Mouse (Mus musculus) ES-E14 (cell line): ENCODE measurements at regions not wholly inside any gene's neighbourhood (a gene's known extent, or its start where the extent isn't known, plus 50 kb on each side); places are given as distances from the start of the nearest gene placed in this dataset.

Experiments
- DNase-seq: peaks from one replicate; pipeline ENCODE4 v3.0.0-alpha.2; 2013; ENCODE audit warnings: low read depth, low spot score
- H3K27ac ChIP-seq: 2 replicates; pipeline ENCODE4 v1.5.1; 2012; ENCODE audit warnings: low read depth, mild to moderate bottlenecking, low read length, moderate library complexity, mixed read lengths; ENCODE audit not compliant: poor library complexity, insufficient read depth, severe bottlenecking
- H3K36me3 ChIP-seq: 2 replicates; pipeline ENCODE4 v1.6.1; 2012; ENCODE audit warnings: mild to moderate bottlenecking, low read length, moderate library complexity, mixed read lengths; ENCODE audit not compliant: control insufficient read depth, poor library complexity, insufficient read depth, severe bottlenecking
- H3K4me1 ChIP-seq, 2 experiments: fragments of 150-350 bp in 1 of 2; sonication (generic) in 1 of 2; 2 replicates each; pipeline ENCODE4 v1.6.1; 2012; ENCODE audit warnings: low read length in 2 of 2, mild to moderate bottlenecking in 1 of 2, mixed read lengths in 1 of 2; ENCODE audit not compliant: control insufficient read depth in 2 of 2, insufficient read depth in 2 of 2, poor library complexity in 1 of 2
- H3K4me3 ChIP-seq, 2 experiments: fragments of 150-350 bp in 1 of 2; sonication (generic) in 1 of 2; 2 replicates each; pipeline ENCODE4 v1.5.1; 2012; ENCODE audit warnings: low read length in 2 of 2, low read depth in 1 of 2, mild to moderate bottlenecking in 1 of 2, mixed read lengths in 1 of 2; ENCODE audit not compliant: insufficient read depth in 1 of 2, poor library complexity in 1 of 2, severe bottlenecking in 1 of 2
- H3K9ac ChIP-seq: 2 replicates; pipeline ENCODE4 v1.6.1; 2012; ENCODE audit warnings: low read depth, mild to moderate bottlenecking, low read length, mixed read lengths; ENCODE audit not compliant: poor library complexity, insufficient read depth, severe bottlenecking
- H3K9me3 ChIP-seq: fragments of 150-350 bp; sonication (generic); 2 replicates; pipeline ENCODE4 v1.6.1; 2012; ENCODE audit warnings: low read depth, mild to moderate bottlenecking, low read length; ENCODE audit not compliant: control insufficient read depth, insufficient read depth
- CHD2 ChIP-seq: IDR thresholded peaks from 2 replicates; pipeline ENCODE4 v1.6.1; 2014; ENCODE audit warnings: mild to moderate bottlenecking, low read depth, low read length, inconsistent platforms
- HCFC1 ChIP-seq: IDR thresholded peaks from 2 replicates; pipeline ENCODE4 v1.6.1; 2012; ENCODE audit warnings: low read length, inconsistent platforms, borderline replicate concordance; ENCODE audit not compliant: insufficient read depth
- MAFK ChIP-seq: IDR thresholded peaks from 2 replicates; pipeline ENCODE4 v1.6.1; 2014; ENCODE audit warnings: mild to moderate bottlenecking, low read depth, low read length, inconsistent platforms; ENCODE audit not compliant: insufficient read depth
- ZC3H11A ChIP-seq: IDR thresholded peaks from 2 replicates; pipeline ENCODE4 v1.6.1; 2012; ENCODE audit warnings: low read depth, mild to moderate bottlenecking, inconsistent platforms, low read length, borderline replicate concordance
- ZNF384 ChIP-seq: IDR thresholded peaks from 2 replicates; pipeline ENCODE4 v1.6.1; 2012; ENCODE audit warnings: low read depth, low read length, inconsistent platforms
- in situ Hi-C, 2 experiments: fragments of 600-800 bp; cut with MboI; formaldehyde crosslinking; loops; one replicate each; pipeline ENCODE4 v1.15.1; 2025; ENCODE audit warnings: low sequenced_read_pairs in 2 of 2, inconsistent platforms in 1 of 2; ENCODE audit not compliant: unreplicated experiment in 2 of 2

DNA sequence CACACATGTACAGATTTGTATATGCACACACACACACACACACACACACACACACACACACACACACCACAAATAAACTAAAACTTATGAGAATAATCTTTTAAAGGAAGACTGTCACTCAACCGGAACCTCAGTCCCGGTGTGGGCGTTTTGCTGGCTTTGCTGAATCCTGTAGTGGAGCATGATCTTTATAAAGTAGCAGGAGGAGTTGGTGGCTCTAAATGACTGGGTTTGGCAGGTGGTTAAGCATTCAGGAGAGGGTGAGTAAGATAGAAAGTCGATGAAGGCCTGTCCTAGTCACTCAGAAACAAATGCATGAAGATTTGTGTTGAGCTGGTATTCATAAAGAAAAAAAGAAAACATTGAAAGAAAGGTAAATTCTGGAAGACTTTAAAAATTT lies 240.4 kb upstream of the Nmur2 start:
- Histone ChIP-seq H3K36me3 (no peaks in the 10 kb centered on the region), H3K4me1 (no peaks in the 10 kb centered on the region), H3K9me3 (no peaks in the 10 kb centered on the region), H3K9ac (no peak overlapping the region), H3K27ac (no peak overlapping the region), H3K4me3 (no peak overlapping the region)
- DNase-seq = no peak
- in situ Hi-C loops = no loop called here
- no peak for TF ChIP-seq MAFK
- no peak for TF ChIP-seq ZNF384
- no peak for TF ChIP-seq HCFC1
- TF ChIP-seq CHD2 = no peak

DNA sequence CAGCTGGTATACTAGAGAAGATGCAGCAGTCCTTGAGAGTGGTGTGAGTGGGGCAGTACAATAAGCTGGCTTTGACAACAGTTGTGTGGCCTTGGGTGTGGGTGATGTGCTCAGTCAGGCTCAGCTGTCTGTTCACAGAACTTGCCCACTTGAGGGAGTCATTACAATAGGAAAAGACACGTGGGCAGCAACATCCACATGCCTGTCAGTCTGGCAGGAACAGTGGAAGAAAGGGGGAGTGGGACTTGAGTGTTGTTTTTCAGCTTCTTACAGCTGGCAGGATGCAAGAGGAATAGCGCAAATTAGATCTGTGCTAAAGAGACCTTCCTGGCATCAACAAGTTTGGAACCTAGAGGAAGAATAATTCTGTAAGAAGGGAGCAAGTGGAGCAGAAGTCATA lies 239.4 kb upstream of the Nmur2 start:
- DNase-seq = no peak
- no peak overlapping the region for H3K27ac ChIP-seq
- H3K9me3 ChIP-seq = no peaks in the 10 kb centered on the region
- in situ Hi-C loops = no loop called here
- H3K4me1 ChIP-seq = no peaks in the 10 kb centered on the region
- no peak overlapping the region for H3K4me3 ChIP-seq
- no peak for TF ChIP-seq HCFC1
- no peak for TF ChIP-seq ZNF384
- TF ChIP-seq MAFK = no peak
- no peak for TF ChIP-seq CHD2
- TF ChIP-seq ZC3H11A = no peak
- H3K9ac ChIP-seq = no peak overlapping the region
- H3K36me3 ChIP-seq = no peaks in the 10 kb centered on the region

DNA sequence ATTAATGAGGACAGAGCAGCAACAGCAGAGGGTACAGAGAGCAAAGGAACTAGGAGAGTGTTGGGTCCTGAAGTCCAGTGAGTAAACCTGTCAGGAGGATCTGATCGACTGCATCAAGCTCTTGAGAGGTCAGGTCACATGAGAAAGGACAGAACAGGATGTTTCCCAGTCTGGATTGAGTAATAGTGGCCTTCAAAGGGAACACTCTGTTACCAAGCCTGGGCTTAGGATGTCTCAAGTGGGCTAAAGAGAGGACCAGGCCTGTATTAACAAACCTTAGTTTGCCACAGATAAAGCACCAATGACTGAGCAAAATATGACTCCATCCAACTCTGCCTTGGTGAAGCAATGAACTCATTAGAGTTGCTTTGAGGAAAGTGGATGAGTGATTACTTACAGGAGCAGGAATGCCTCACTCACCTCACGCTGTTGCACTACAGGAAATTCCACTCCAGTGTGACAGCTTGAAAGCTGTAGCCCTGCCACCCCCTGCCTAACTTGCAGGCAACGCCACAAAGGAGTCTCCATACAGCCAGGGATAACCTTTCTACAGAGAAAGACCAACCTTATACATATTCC lies 229.2 kb upstream of the Nmur2 start:
- no peak overlapping the region for H3K9ac ChIP-seq

DNA sequence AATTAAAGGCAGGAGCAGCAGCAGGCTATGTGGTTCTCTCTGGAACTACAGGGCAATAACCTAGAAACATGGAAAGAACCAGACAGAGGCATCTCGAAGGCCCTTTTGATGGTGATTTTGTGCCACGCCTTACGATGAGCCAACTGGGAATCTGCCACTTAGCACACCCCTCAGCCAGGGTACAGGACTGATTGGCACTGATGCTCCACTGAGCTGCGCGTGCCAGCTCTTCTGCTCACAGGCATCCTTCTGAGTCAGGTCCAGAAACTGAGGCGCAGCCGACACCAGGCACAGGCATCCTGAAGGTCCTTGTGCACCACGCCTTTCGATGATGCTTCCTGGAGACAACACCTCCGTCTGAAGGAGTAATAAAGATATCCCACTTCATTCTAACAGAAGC lies 221.9 kb upstream of the Nmur2 start:
- H3K4me3 ChIP-seq = no peak overlapping the region
- H3K4me1 ChIP-seq = no peaks in the 10 kb centered on the region
- H3K9ac ChIP-seq = no peak overlapping the region
- H3K27ac ChIP-seq = no peak overlapping the region
- H3K36me3 ChIP-seq = no peaks in the 10 kb centered on the region
- no peaks in the 10 kb centered on the region for H3K9me3 ChIP-seq
- in situ Hi-C loops = no loop called here
- TF ChIP-seq ZC3H11A (no peak), CHD2 (no peak), MAFK (no peak), HCFC1 (no peak), ZNF384 (no peak)
- DNase-seq = no peak

More for the DNA sequence above, 229.2 kb upstream of the Nmur2 start:
- no peak for DNase-seq
- TF ChIP-seq HCFC1 = no peak
- no peak for TF ChIP-seq CHD2
- no peak for TF ChIP-seq ZC3H11A
- no peak for TF ChIP-seq ZNF384
- TF ChIP-seq MAFK = no peak
- H3K9me3 ChIP-seq = no peaks in the 10 kb centered on the region
- no peaks in the 10 kb centered on the region for H3K4me1 ChIP-seq
- H3K36me3 ChIP-seq = no peaks in the 10 kb centered on the region
- in situ Hi-C loops = no loop called here
- no peak overlapping the region for H3K4me3 ChIP-seq
- no peak overlapping the region for H3K27ac ChIP-seq

DNA sequence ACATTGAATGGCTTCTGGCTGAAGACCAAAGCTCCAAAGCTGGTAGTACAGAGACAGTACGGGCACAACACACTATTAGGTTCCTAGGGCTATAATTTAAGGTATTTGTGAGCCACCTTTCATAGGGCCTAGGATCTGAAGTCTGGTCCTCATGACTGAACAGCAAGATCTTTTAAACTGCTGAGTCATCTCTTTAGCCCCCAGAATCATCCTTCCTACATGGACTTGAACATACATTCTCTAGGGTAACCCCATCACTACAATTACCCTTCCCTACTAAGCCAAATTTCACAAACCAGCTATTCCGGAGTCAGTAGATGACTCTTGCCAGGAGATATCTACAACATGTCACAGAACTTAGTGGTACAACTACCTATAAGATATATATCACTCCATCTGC lies 215.5 kb upstream of the Nmur2 start:
- Histone ChIP-seq H3K4me3 (no peak overlapping the region), H3K4me1 (no peaks in the 10 kb centered on the region), H3K9ac (no peak overlapping the region), H3K36me3 (no peaks in the 10 kb centered on the region), H3K9me3 (no peaks in the 10 kb centered on the region), H3K27ac (no peak overlapping the region)
- no peak for DNase-seq
- TF ChIP-seq MAFK = peak; percentile 64
- no peak for TF ChIP-seq ZC3H11A
- in situ Hi-C loops = no loop called here
